Mouse (Mus musculus): ENCODE results near the gene Akr1e1. TPM values are rescaled to one million over a fixed set of nuclear protein-coding genes. Genes with fewer than 3 reads are reported as not detected.

Akr1e1 gene
- 11.7 and 14.1 TPM in 2 replicates for polyA plus RNA-seq (2012; rRNA removed)

DNA sequence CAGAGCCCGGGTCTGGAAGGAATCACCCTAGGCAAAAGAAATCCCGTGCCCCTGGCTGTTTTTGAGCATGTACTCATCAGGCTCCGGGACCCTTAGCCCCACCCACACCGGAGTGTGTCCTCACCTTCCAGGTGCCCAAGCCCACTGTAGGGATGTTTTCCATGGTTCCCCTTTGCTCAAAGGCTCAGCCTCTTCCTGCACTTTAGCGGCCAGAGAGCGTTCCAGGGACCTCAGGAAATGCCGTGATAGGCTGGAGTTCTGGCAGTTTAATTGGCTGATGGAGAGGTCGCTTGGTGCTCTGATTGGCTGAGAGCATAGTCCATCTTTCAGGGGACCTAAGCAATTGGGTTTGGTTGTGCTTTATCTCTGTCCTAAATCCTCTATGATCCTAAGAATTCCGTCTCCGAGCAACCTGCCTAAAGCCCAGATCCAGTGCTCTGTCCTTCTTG, at the start of gene Akr1e1:
Gene Akr1e1, minus strand, starts transcription at position 214 of the 449 bp plus-strand sequence.

DNA sequence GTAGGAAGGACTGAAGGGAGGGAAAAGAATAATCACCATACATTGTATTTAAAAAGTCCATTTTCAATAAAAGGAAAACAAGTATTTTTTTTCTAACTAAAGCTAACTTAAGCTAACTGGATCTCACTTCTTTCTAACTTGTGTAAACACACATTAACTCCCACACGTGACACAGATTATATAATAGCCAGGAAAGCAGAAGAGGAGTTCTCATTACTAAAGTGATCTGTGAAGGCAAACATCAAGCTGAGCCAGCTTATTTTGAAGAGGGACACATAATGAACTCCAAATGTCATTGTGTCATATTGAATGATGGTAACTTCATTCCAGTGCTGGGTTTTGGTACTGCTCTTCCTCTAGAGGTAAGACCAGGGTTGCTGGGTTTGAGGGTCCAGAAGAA, 35.1 kb downstream of the Akr1e1 start, which contains the start of gene Akr1c21:
Gene Akr1c21, plus strand, starts transcription at position 205 of the 400 bp plus-strand sequence.

Other genes with a start within 250 kb of the Akr1e1 start
- gene Akr1c6, start 174.9 kb downstream of the Akr1e1 start, polyA plus RNA-seq (2012; rRNA removed) = 26.0 and 48.9 TPM in 2 replicates
- gene Akr1c20, start 85.8 kb downstream of the Akr1e1 start, polyA plus RNA-seq (2012; rRNA removed) = 8.8 and 13.8 TPM in 2 replicates
- gene Akr1c21, start 35.1 kb downstream of the Akr1e1 start, polyA plus RNA-seq (2012; rRNA removed) = not detected in 2 replicates